Mouse (Mus musculus) midbrain, embryonic 14.5 days (tissue): ENCODE measurements around the gene Efcab14. TPM values are rescaled to one million over a fixed set of nuclear protein-coding genes. Genes with fewer than 3 reads are reported as not detected.

Experiments used
- ATAC-seq: fragments of 200-750 bp; cut with Nextera tagmentation; 2 replicates; pipeline ENCODE4 v1.8.0; 2017; ENCODE audit warnings: moderate number of reproducible peaks, moderate library complexity; ENCODE audit not compliant: low FRiP score, low TSS enrichment
- DNase-seq: peaks from one replicate; pipeline ENCODE4 v3.0.0-alpha.2; 2015
- H3K27ac ChIP-seq: fragments of 300-500 bp; sonication (generic); replicated peaks from 2 replicates; pipeline ENCODE4 v1.5.1; 2014; ENCODE audit warnings: mild to moderate bottlenecking, low read depth, low read length, moderate library complexity
- H3K27me3 ChIP-seq: fragments of 300-500 bp; sonication (generic); 2 replicates; pipeline ENCODE4 v1.6.1; 2014; ENCODE audit warnings: low read length, control low read depth, mixed read lengths; ENCODE audit not compliant: control insufficient read depth, insufficient read depth
- H3K36me3 ChIP-seq: fragments of 300-500 bp; sonication (generic); 2 replicates; pipeline ENCODE4 v1.6.1; 2014; ENCODE audit warnings: low read length, control low read depth; ENCODE audit not compliant: control insufficient read depth, insufficient read depth
- H3K4me1 ChIP-seq: fragments of 300-500 bp; sonication (generic); 2 replicates; pipeline ENCODE4 v1.6.1; 2014; ENCODE audit warnings: mild to moderate bottlenecking, antibody characterized with exemption, low read length, control low read depth; ENCODE audit not compliant: control insufficient read depth, insufficient read depth
- H3K4me2 ChIP-seq: fragments of 300-500 bp; sonication (generic); 2 replicates; pipeline ENCODE4 v1.6.1; 2014; ENCODE audit warnings: mild to moderate bottlenecking, low read length, moderate library complexity
- H3K4me3 ChIP-seq: fragments of 300-500 bp; sonication (generic); replicated peaks from 2 replicates; pipeline ENCODE4 v1.5.1; 2014; ENCODE audit warnings: low read depth, low read length
- H3K9ac ChIP-seq: fragments of 300-500 bp; sonication (generic); replicated peaks from 2 replicates; pipeline ENCODE4 v1.6.1; 2014; ENCODE audit warnings: mild to moderate bottlenecking, low read length, moderate library complexity
- H3K9me3 ChIP-seq: fragments of 300-500 bp; sonication (generic); 2 replicates; pipeline ENCODE4 v1.6.1; 2016; ENCODE audit warnings: low read length, control low read depth, mixed read lengths; ENCODE audit not compliant: control insufficient read depth
- WGBS: fragments of 180-500 bp; shearing (Covaris S2); extraction: QIAGEN DNeasy Blood & Tissue Kit; methylation state at CpG from one replicate; pipeline ENCODE4 v1.1.7; 2014; 5-methylcytosine and 5-hydroxymethylcytosine counted together
- polyA plus RNA-seq: library from polyadenylated mRNA; unstranded; fragments of >200 nt; fragmentation: Nextera tagmentation; extraction: Ambion mirVana; gene quantifications from 2 replicates; pipeline ENCODE4 v1.2.1, GENCODE M21; 2014

Gene Efcab14
- polyA plus RNA-seq, 1 experiment from 2014 or later: 25.4 TPM

GRCm38 (mm10) chr4:115784769-115785510 is 47.4 kb downstream of the Efcab14 start, which contains the start of gene Atpaf1:
Gene Atpaf1 (plus strand): TSS chr4:115784812.
- no peaks in the 10 kb centered on the region for H3K27me3 ChIP-seq
- peaks cover 22% of the 10 kb centered on the region for H3K36me3 ChIP-seq
- H3K4me2 ChIP-seq: peak within 1 kb of the TSS; percentile 76
- ATAC-seq (peak; percentile 92), DNase-seq (peak; percentile 86)
- peak within 1 kb of the TSS; percentile 57; the same call in 1 of the 2 replicates for H3K27ac ChIP-seq
- under 1% methylated on average over 69 of the region's 69 CpGs for WGBS
- H3K9ac ChIP-seq: peak within 1 kb of the TSS; percentile 80
- peak within 1 kb of the TSS; percentile 63 for H3K4me3 ChIP-seq
- H3K4me1 ChIP-seq: peaks cover 9% of the 10 kb centered on the region; the same call in 1 of the 2 replicates
- no peaks in the 10 kb centered on the region for H3K9me3 ChIP-seq

GRCm38 (mm10) chr4:115785511-115786034 is 48.0 kb downstream of the Efcab14 start:
- Histone ChIP-seq H3K27me3 (no peaks in the 10 kb centered on the region), H3K9me3 (no peaks in the 10 kb centered on the region), H3K27ac (0 out of 2 replicates have a peak overlapping the region, but pooled peaks have one; percentile 57), H3K9ac (peak overlapping the region; percentile 80), H3K4me3 (peak overlapping the region; percentile 63), H3K4me1 (peaks cover 9% of the 10 kb centered on the region; the same call in 1 of the 2 replicates), H3K4me2 (peak overlapping the region; percentile 76), H3K36me3 (peaks cover 27% of the 10 kb centered on the region)
- 61% methylated on average over 7 of the region's 7 CpGs for WGBS
- ATAC-seq (no peak), DNase-seq (no peak)

GRCm38 (mm10) chr4:115790864-115791263 is 53.3 kb downstream of the Efcab14 start:
- no peaks in the 10 kb centered on the region for H3K9me3 ChIP-seq
- ATAC-seq (no peak), DNase-seq (no peak)
- H3K4me1 ChIP-seq: no peaks in the 10 kb centered on the region
- no peak overlapping the region for H3K4me2 ChIP-seq
- WGBS: 87% methylated on average over 3 of the region's 3 CpGs
- H3K9ac ChIP-seq: no peak overlapping the region
- H3K4me3 ChIP-seq: no peak overlapping the region
- no peaks in the 10 kb centered on the region for H3K27me3 ChIP-seq
- peaks cover 60% of the 10 kb centered on the region for H3K36me3 ChIP-seq
- H3K27ac ChIP-seq: no peak overlapping the region

GRCm38 (mm10) chr4:115795360-115795759 is 57.8 kb downstream of the Efcab14 start:
- Histone ChIP-seq H3K9ac (no peak overlapping the region), H3K27me3 (no peaks in the 10 kb centered on the region), H3K4me1 (no peaks in the 10 kb centered on the region), H3K4me3 (no peak overlapping the region), H3K9me3 (no peaks in the 10 kb centered on the region), H3K36me3 (peaks cover 73% of the 10 kb centered on the region), H3K4me2 (no peak overlapping the region), H3K27ac (no peak overlapping the region)
- ATAC-seq: no peak
- no peak for DNase-seq
- 96% methylated on average over 3 of the region's 3 CpGs for WGBS

- DNase-seq (no peak), ATAC-seq (no peak)
- no peaks in the 10 kb centered on the region for H3K27me3 ChIP-seq
- no peaks in the 10 kb centered on the region for H3K4me1 ChIP-seq
- no peaks in the 10 kb centered on the region for H3K9me3 ChIP-seq
- no peak overlapping the region for H3K9ac ChIP-seq
- WGBS: 79% methylated on average over 3 of the region's 3 CpGs
- H3K27ac ChIP-seq: no peak overlapping the region
- peaks cover 63% of the 10 kb centered on the region for H3K36me3 ChIP-seq
- H3K4me3 ChIP-seq: no peak overlapping the region
- no peak overlapping the region for H3K4me2 ChIP-seq
Measured at GRCm38 (mm10) chr4:115799981-115800380, 62.4 kb downstream of the Efcab14 start.

- H3K27ac ChIP-seq: no peak overlapping the region
- H3K36me3 ChIP-seq: peaks cover 22% of the 10 kb centered on the region
- no peak overlapping the region for H3K4me2 ChIP-seq
- WGBS: 80% methylated on average over 4 of the region's 4 CpGs
- DNase-seq (no peak), ATAC-seq (no peak)
- no peak overlapping the region for H3K4me3 ChIP-seq
- H3K4me1 ChIP-seq: no peaks in the 10 kb centered on the region
- no peaks in the 10 kb centered on the region for H3K9me3 ChIP-seq
- no peak overlapping the region for H3K9ac ChIP-seq
- no peaks in the 10 kb centered on the region for H3K27me3 ChIP-seq
Measured at GRCm38 (mm10) chr4:115812326-115812725, 74.8 kb downstream of the Efcab14 start.

- no peaks in the 10 kb centered on the region for H3K4me1 ChIP-seq
- H3K9ac ChIP-seq: no peak overlapping the region
- H3K27ac ChIP-seq: no peak overlapping the region
- no peaks in the 10 kb centered on the region for H3K9me3 ChIP-seq
- H3K4me2 ChIP-seq: no peak overlapping the region
- WGBS: 95% methylated on average over 5 of the region's 5 CpGs
- no peaks in the 10 kb centered on the region for H3K27me3 ChIP-seq
- peaks cover 16% of the 10 kb centered on the region for H3K36me3 ChIP-seq
- no peak for DNase-seq
- ATAC-seq: no peak
- H3K4me3 ChIP-seq: no peak overlapping the region
Measured at GRCm38 (mm10) chr4:115815606-115816005, 78.1 kb downstream of the Efcab14 start.

GRCm38 (mm10) chr4:115820199-115820598 is 82.7 kb downstream of the Efcab14 start:
- ATAC-seq: no peak
- Histone ChIP-seq H3K9me3 (no peaks in the 10 kb centered on the region), H3K27me3 (no peaks in the 10 kb centered on the region), H3K4me2 (no peak overlapping the region), H3K4me3 (no peak overlapping the region), H3K27ac (no peak overlapping the region), H3K9ac (no peak overlapping the region), H3K4me1 (no peaks in the 10 kb centered on the region), H3K36me3 (0 out of 2 replicates have a peak, but pooled peaks cover 3% of the 10 kb centered on the region)
- no peak for DNase-seq
- WGBS: 83% methylated on average over 3 of the region's 3 CpGs

- no peak for DNase-seq
- 69% methylated on average over 3 of the region's 3 CpGs for WGBS
- no peaks in the 10 kb centered on the region for H3K9me3 ChIP-seq
- ATAC-seq: no peak
- no peak overlapping the region for H3K27ac ChIP-seq
- H3K36me3 ChIP-seq: 0 out of 2 replicates have a peak, but pooled peaks cover 3% of the 10 kb centered on the region
- H3K4me3 ChIP-seq: no peak overlapping the region
- H3K9ac ChIP-seq: no peak overlapping the region
- H3K4me2 ChIP-seq: no peak overlapping the region
- no peaks in the 10 kb centered on the region for H3K4me1 ChIP-seq
- no peaks in the 10 kb centered on the region for H3K27me3 ChIP-seq
Measured at GRCm38 (mm10) chr4:115820944-115821343, 83.4 kb downstream of the Efcab14 start.
